Comparison of ENCODE assay signal across 9 mouse cellular contexts in genomic region chr16:24176057-24176456, GRCm38 (mm10).
A peak's percentile ranks its signal among the peaks of the same experiment; 100 is the strongest.
DNase-seq lines count a peak whose midpoint lies in the region; ATAC-seq and TF ChIP-seq lines count a peak whose summit lies in the region.
"Had no signal": no experiment of that assay in that cellular context is flagged by ENCODE, and none has a peak within 500 bp of the region (broad histone marks: within the 10 kb centered on the region; RNA-seq: fewer than 3 reads in every experiment).

No protein-coding gene starts in this region.

- WGBS in forebrain, postnatal 0 days: 52% methylated on average over 2 of the region's 2 CpGs
- 59% methylated on average over 2 of the region's 2 CpGs for WGBS in forebrain, embryonic 15.5 days
- 45% methylated on average over 2 of the region's 2 CpGs for WGBS in intestine, postnatal 0 days

- H3K36me3 ChIP-seq in forebrain, postnatal 0 days (ENCODE audit: insufficient read depth): no peaks in the 10 kb centered on the region
- H3K36me3 ChIP-seq in forebrain, embryonic 15.5 days: no peaks in the 10 kb centered on the region
- H3K36me3 ChIP-seq in intestine, postnatal 0 days (ENCODE audit: control insufficient read depth, insufficient read depth): no peaks in the 10 kb centered on the region
- H3K36me3 ChIP-seq: limb, embryonic 10.5 days had no signal

- H3K4me2 ChIP-seq in forebrain, postnatal 0 days (ENCODE audit: low read depth): no peak overlapping the region
- no peak overlapping the region for H3K4me2 ChIP-seq in forebrain, embryonic 15.5 days (replicated peaks)
- H3K4me2 ChIP-seq in intestine, postnatal 0 days (replicated peaks; ENCODE audit: low read depth): no peak overlapping the region

- H3K27ac ChIP-seq in forebrain, postnatal 0 days (ENCODE audit: low read depth, low read length): no peak overlapping the region
- no peak overlapping the region for H3K27ac ChIP-seq in forebrain, embryonic 15.5 days (replicated peaks)
- no peak overlapping the region for H3K27ac ChIP-seq in intestine, postnatal 0 days (ENCODE audit: low read depth, low read length)
- H3K27ac ChIP-seq: limb, embryonic 10.5 days had no signal

- peak; percentile 45 for DNase-seq in forebrain, postnatal 0 days
- DNase-seq in cerebellum, postnatal 14 days: peak; percentile 80 to 83
- DNase-seq in left cerebral cortex, postnatal 25 days (ENCODE audit: low spot score in 2 of 2): peak; percentile 18 to 84
- DNase-seq in thymus, postnatal 36 days: no peak
- no peak for DNase-seq in thymus, adult 18-20 months

- peak; percentile 78 for ATAC-seq in forebrain, postnatal 0 days
- no peak; the same call in 1 of the 2 replicates for ATAC-seq in forebrain, embryonic 15.5 days (replicated peaks)
- ATAC-seq in CD4-positive, CD25-positive, alpha-beta regulatory T cell, adult 4 months: peak; percentile 32
- no peak for ATAC-seq in intestine, postnatal 0 days

- TF ChIP-seq CTCF in forebrain, postnatal 0 days (IDR thresholded peaks at IDR 0.05; ENCODE audit: low read depth): no peak
- no peak for TF ChIP-seq CTCF in intestine, postnatal 0 days (IDR thresholded peaks at IDR 0.05; ENCODE audit: low read depth)

- H3K9ac ChIP-seq in forebrain, postnatal 0 days: no peak overlapping the region
- H3K9ac ChIP-seq in forebrain, embryonic 15.5 days (replicated peaks): no peak overlapping the region
- no peak overlapping the region for H3K9ac ChIP-seq in intestine, postnatal 0 days (ENCODE audit: low read depth, low read length)

- no peaks in the 10 kb centered on the region for H3K9me3 ChIP-seq in forebrain, postnatal 0 days (ENCODE audit: low read length)
- H3K9me3 ChIP-seq in forebrain, embryonic 15.5 days: no peaks in the 10 kb centered on the region
- no peaks in the 10 kb centered on the region for H3K9me3 ChIP-seq in intestine, postnatal 0 days (ENCODE audit: control insufficient read depth)
- H3K9me3 ChIP-seq: limb, embryonic 10.5 days had no signal

- no peak overlapping the region for H3K4me3 ChIP-seq in forebrain, postnatal 0 days (ENCODE audit: low read depth, low read length)
- H3K4me3 ChIP-seq in forebrain, embryonic 15.5 days: no peak overlapping the region
- H3K4me3 ChIP-seq in intestine, postnatal 0 days (ENCODE audit: low read depth, low read length): no peak overlapping the region
- H3K4me3 ChIP-seq: limb, embryonic 10.5 days had no signal

- intact Hi-C loops in left cerebral cortex, postnatal 25 days (cut with DNase I): no loop called here

- H3K4me1 ChIP-seq in forebrain, postnatal 0 days (ENCODE audit: insufficient read depth): no peaks in the 10 kb centered on the region
- no peaks in the 10 kb centered on the region for H3K4me1 ChIP-seq in forebrain, embryonic 15.5 days
- H3K4me1 ChIP-seq in intestine, postnatal 0 days (replicated peaks; ENCODE audit: control insufficient read depth, insufficient read depth, low read length): no peaks in the 10 kb centered on the region
- H3K4me1 ChIP-seq: limb, embryonic 10.5 days had no signal

- no peaks in the 10 kb centered on the region for H3K27me3 ChIP-seq in forebrain, postnatal 0 days (ENCODE audit: insufficient read depth, low read length)
- H3K27me3 ChIP-seq in forebrain, embryonic 15.5 days: no peaks in the 10 kb centered on the region
- no peaks in the 10 kb centered on the region for H3K27me3 ChIP-seq in intestine, postnatal 0 days (replicated peaks; ENCODE audit: control insufficient read depth, insufficient read depth, low read length)

Comparison
In these comparisons a context has a peak if more than half of its experiments do, and no peak if none do; other contexts are left out.
1. ATAC-seq: peak in forebrain, postnatal 0 days (single experiment) and CD4-positive, CD25-positive, alpha-beta regulatory T cell, adult 4 months (single experiment); none in forebrain, embryonic 15.5 days (single experiment) and intestine, postnatal 0 days (single experiment).
2. DNase-seq: peak in forebrain, postnatal 0 days (single experiment), cerebellum, postnatal 14 days (2 of 2) and left cerebral cortex, postnatal 25 days (2 of 2); none in thymus, postnatal 36 days (0 of 2) and thymus, adult 18-20 months (0 of 2).